Mouse (Mus musculus): Measurements from ENCODE around the gene Dnah12. TPM values are rescaled to one million over a fixed set of nuclear protein-coding genes. Genes with fewer than 3 reads are reported as not detected.
"Not testable (repeated sequence)": the region's sequence is repeated elsewhere in the genome, so short reads cannot be mapped to it uniquely, and the experiment has no call there.

The Dnah12 gene
- total and polyA plus RNA-seq, 2 experiments from 2014 or later, result 0.19 to 0.67 TPM

DNA sequence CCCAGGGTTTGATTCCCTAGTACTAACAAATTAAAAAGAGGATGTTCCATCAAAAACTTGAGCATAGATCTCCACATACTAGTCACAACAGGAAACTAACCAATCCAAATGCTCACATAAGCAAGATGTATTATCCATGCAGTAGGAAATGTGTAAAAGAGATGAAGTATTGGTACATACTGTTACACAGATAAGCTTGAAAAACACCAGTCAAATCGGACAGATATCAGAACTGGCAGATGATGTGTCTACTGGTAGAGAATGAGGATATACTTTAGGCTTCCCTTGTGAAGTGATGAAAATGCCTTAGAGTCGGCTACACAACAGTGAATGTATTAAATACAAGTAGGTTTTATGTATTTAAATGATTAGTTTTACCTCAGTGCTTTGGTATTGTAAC is 30.6 kb upstream of the Dnah12 start:
- H3K27me3 ChIP-seq (ENCODE audit: insufficient read depth, low read length), result no peaks in the 10 kb centered on the region
- H3K4me3 ChIP-seq (ENCODE audit: low read depth, low read length), result no peak overlapping the region
- peaks cover 8% of the 10 kb centered on the region; the same call in 1 of the 2 replicates for H3K4me1 ChIP-seq (ENCODE audit: insufficient read depth)
- H3K4me2 ChIP-seq (ENCODE audit: low read depth), result no peak overlapping the region
- H3K9me3 ChIP-seq (ENCODE audit: low read length), result no peaks in the 10 kb centered on the region
- no peak for ATAC-seq
- H3K27ac ChIP-seq (ENCODE audit: low read depth, low read length), result no peak overlapping the region
- no peak overlapping the region for H3K9ac ChIP-seq
- peaks cover 21% of the 10 kb centered on the region for H3K36me3 ChIP-seq (ENCODE audit: insufficient read depth)
- TF ChIP-seq CTCF (IDR thresholded peaks at IDR 0.05; ENCODE audit: low read depth), result no peak
- 93% methylated on average over 2 of the region's 2 CpGs for WGBS
- DNase-seq, result no peak

DNA sequence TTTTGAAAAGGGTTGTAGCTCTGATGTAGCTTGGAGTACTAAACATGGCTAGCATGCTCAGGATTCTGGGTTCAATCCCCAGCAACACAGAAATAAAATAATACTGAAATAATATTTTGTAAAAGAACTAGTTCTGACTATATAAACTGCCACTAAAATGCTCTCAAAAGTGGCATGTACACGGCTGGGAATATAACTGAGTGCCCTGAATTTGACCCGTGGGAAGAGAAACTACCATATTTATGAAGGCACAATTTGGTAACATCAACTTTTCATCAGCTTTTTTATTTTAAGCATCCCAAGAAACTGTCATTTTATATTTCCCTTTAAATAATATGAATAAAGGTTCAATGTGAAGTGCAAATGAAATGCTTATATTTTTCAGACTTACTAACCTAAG is 29.2 kb upstream of the Dnah12 start:
- 92% methylated on average over 2 of the region's 2 CpGs for WGBS
- no peak overlapping the region for H3K27ac ChIP-seq (ENCODE audit: low read depth, low read length)
- H3K27me3 ChIP-seq (ENCODE audit: insufficient read depth, low read length), result no peaks in the 10 kb centered on the region
- H3K36me3 ChIP-seq (ENCODE audit: insufficient read depth), result peaks cover 21% of the 10 kb centered on the region
- no peak for TF ChIP-seq CTCF (IDR thresholded peaks at IDR 0.05; ENCODE audit: low read depth)
- no peak for ATAC-seq
- peaks cover 17% of the 10 kb centered on the region for H3K4me1 ChIP-seq (ENCODE audit: insufficient read depth)
- no peak for DNase-seq
- no peak overlapping the region for H3K9ac ChIP-seq
- no peaks in the 10 kb centered on the region for H3K9me3 ChIP-seq (ENCODE audit: low read length)
- H3K4me3 ChIP-seq (ENCODE audit: low read depth, low read length), result no peak overlapping the region
- no peak overlapping the region for H3K4me2 ChIP-seq (ENCODE audit: low read depth)

DNA sequence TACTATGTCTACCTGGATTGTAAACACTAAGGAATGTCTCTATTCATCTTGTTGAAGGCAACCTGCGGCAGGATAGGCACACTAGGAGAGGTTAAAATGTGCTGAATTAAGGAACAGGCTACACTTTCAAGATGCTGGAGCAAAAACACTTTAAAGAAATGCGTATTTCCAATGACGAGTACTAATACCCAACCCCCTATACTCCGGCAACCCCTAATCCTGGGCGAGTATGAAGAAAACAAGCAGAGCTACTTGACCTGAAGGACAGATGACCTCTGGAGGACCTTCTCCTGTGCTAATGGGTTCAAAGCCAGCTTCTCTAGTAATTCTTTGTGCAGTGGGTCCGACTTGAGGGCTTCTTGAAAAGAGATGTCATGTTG is 25.1 kb upstream of the Dnah12 start:
- WGBS, result 28% methylated on average over 6 of the region's 6 CpGs
- Histone ChIP-seq H3K27ac (ENCODE audit: low read depth, low read length) (no peak overlapping the region), H3K4me2 (ENCODE audit: low read depth) (peak overlapping the region; percentile 94), H3K4me3 (ENCODE audit: low read depth, low read length) (peak overlapping the region; percentile 84), H3K4me1 (ENCODE audit: insufficient read depth) (peaks cover 24% of the 10 kb centered on the region), H3K9ac (peak overlapping the region; percentile 85), H3K9me3 (ENCODE audit: low read length) (no peaks in the 10 kb centered on the region), H3K36me3 (ENCODE audit: insufficient read depth) (peaks cover 13% of the 10 kb centered on the region), H3K27me3 (ENCODE audit: insufficient read depth, low read length) (no peaks in the 10 kb centered on the region)
- TF ChIP-seq CTCF (IDR thresholded peaks at IDR 0.05; ENCODE audit: low read depth), result no peak
- DNase-seq, result no peak
- ATAC-seq, result no peak

DNA sequence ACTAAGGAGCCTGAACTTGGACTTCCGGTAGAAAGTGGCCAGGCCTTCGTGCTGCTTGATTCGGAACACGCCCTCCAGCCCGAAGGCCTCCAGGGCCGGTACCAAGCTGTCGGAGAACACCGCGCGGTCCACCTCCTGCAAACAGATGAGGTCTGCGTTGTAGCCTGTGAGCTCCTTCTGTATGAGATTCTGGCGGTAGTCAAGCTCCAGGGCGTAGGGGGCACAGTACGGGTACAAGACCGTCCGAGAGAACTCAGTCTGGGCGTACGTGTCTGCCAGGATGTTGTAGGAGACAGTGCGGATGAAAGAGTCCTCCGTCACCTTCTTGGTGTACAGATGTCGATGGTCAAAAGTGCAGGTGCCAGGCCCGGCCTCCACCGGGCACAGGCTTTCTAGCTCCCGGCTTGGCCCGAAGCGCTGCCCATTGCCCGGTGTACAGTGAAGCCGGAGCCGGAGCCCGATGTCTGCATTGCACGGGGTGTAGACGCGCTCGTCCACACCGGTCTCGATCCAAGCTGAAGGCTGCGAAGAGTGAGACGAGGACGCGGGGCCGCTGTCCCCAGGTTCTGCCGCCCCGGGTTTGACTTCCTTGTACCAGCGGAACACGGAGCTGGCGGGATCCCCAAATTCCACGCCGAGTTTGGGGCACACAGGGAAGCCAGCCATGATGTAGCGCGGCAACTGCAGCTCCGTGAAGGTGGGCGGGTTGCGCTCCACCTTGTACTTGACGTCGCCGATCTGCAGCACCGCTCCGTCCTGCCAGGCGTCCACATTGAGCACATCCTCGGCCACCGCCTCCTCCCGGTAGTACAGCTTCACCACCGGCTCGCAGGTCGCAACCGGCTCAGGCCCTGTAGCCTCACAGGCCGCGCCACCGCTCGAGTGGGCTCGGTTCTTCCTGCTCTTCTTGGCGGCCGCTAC is 24.4 kb upstream of the Dnah12 start:
- peak overlapping the region; percentile 94 for H3K4me2 ChIP-seq (ENCODE audit: low read depth)
- peaks cover 13% of the 10 kb centered on the region for H3K36me3 ChIP-seq (ENCODE audit: insufficient read depth)
- ATAC-seq (peak; percentile 32), DNase-seq (peak; percentile 16)
- no peaks in the 10 kb centered on the region for H3K9me3 ChIP-seq (ENCODE audit: low read length)
- whole genome bisulfite sequencing, result 2% methylated on average over 72 of the region's 73 CpGs
- peak overlapping the region; percentile 91 for H3K27ac ChIP-seq (ENCODE audit: low read depth, low read length)
- peak overlapping the region; percentile 85 for H3K9ac ChIP-seq
- TF ChIP-seq CTCF (IDR thresholded peaks at IDR 0.05; ENCODE audit: low read depth), result no peak; the same call in 1 of the 2 replicates
- H3K27me3 ChIP-seq (ENCODE audit: insufficient read depth, low read length), result no peaks in the 10 kb centered on the region
- peak overlapping the region; percentile 84 for H3K4me3 ChIP-seq (ENCODE audit: low read depth, low read length)
- peaks cover 24% of the 10 kb centered on the region for H3K4me1 ChIP-seq (ENCODE audit: insufficient read depth)

DNA sequence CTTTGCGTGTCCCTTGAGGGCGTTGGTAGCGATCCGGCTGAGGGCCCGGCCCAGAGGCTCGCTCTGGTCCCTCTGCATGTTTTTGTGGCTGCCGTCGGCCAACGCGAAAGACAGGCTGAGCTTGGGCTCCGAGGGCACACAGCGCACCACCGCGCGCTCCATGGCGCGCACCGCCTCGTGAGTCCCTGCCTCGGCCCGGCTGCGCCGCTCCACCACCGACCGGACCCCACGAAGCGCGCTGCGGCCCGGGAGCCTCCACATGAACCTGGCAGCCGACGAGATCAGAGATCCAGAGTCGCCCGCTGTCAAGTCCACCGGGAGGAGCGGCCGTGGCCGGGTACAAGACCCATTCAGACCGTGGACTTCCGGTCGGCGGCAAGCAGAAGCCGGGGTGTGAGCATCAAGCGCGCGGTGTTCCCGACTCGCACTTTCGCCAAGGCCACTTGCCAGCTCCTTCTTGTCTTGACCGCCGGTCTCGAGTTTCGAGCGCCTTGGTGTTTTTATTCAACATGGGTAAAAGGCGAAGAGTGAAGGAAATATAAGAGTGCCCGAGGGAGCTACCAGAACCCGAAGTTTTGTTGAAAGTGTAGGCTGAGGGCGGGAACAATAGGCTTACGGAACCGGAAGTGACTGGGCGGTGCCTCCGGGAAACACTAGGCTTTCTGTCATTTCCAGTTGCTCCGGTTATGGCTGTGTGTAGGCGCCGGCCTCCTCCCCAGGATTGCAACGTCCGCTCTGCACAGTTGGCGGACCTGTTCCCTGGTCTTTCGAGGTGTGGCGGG is 23.6 kb upstream of the Dnah12 start, which contains the start of gene Pde12:
Pde12 (minus strand) TSS at position 592 of the 782 bp plus-strand sequence.
- peak within 1 kb of the TSS; percentile 91 for H3K27ac ChIP-seq (ENCODE audit: low read depth, low read length)
- H3K27me3 ChIP-seq (ENCODE audit: insufficient read depth, low read length), result no peaks in the 10 kb centered on the region
- H3K9me3 ChIP-seq (ENCODE audit: low read length), result no peaks in the 10 kb centered on the region
- H3K4me1 ChIP-seq (ENCODE audit: insufficient read depth), result peaks cover 24% of the 10 kb centered on the region
- H3K36me3 ChIP-seq (ENCODE audit: insufficient read depth), result peaks cover 13% of the 10 kb centered on the region
- peak within 1 kb of the TSS; percentile 84 for H3K4me3 ChIP-seq (ENCODE audit: low read depth, low read length)
- no peak for TF ChIP-seq CTCF (IDR thresholded peaks at IDR 0.05; ENCODE audit: low read depth)
- peak within 1 kb of the TSS; percentile 94 for H3K4me2 ChIP-seq (ENCODE audit: low read depth)
- ATAC-seq (peak; percentile 95), DNase-seq (peak; percentile 94)
- peak within 1 kb of the TSS; percentile 85 for H3K9ac ChIP-seq
- WGBS, result 1% methylated on average over 70 of the region's 70 CpGs

DNA sequence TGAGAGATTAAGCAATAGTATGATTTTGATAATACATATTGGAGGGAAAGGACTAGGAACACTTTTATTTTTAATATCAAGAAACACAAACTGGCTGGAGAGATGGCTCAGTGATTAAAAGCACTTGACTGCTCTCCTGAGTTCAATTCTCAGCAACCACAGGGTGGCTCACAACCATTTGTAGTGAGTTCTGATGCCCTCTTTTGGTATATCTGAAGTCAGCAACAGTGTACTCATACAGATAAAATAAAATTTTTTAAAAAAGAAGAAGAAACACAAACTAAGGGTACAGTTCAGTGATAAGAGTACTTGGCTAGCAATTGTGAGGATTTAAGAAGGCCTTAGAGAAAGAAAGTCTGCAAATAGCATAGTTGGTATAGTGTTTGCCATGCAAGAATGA is 22.1 kb upstream of the Dnah12 start:
- no peak overlapping the region for H3K27ac ChIP-seq (ENCODE audit: low read depth, low read length)
- no peaks in the 10 kb centered on the region for H3K9me3 ChIP-seq (ENCODE audit: low read length)
- H3K36me3 ChIP-seq (ENCODE audit: insufficient read depth), result peaks cover 2% of the 10 kb centered on the region; the same call in 1 of the 2 replicates
- H3K9ac ChIP-seq, result no peak overlapping the region
- no peak overlapping the region; the same call in 1 of the 2 replicates for H3K4me2 ChIP-seq (ENCODE audit: low read depth)
- DNase-seq, result no peak
- H3K27me3 ChIP-seq (ENCODE audit: insufficient read depth, low read length), result 0 out of 2 replicates have a peak, but pooled peaks cover 4% of the 10 kb centered on the region
- no peak overlapping the region for H3K4me3 ChIP-seq (ENCODE audit: low read depth, low read length)
- peaks cover 24% of the 10 kb centered on the region for H3K4me1 ChIP-seq (ENCODE audit: insufficient read depth)
- no peak for ATAC-seq
- peak; percentile 55 for TF ChIP-seq CTCF (IDR thresholded peaks at IDR 0.05; ENCODE audit: low read depth)

DNA sequence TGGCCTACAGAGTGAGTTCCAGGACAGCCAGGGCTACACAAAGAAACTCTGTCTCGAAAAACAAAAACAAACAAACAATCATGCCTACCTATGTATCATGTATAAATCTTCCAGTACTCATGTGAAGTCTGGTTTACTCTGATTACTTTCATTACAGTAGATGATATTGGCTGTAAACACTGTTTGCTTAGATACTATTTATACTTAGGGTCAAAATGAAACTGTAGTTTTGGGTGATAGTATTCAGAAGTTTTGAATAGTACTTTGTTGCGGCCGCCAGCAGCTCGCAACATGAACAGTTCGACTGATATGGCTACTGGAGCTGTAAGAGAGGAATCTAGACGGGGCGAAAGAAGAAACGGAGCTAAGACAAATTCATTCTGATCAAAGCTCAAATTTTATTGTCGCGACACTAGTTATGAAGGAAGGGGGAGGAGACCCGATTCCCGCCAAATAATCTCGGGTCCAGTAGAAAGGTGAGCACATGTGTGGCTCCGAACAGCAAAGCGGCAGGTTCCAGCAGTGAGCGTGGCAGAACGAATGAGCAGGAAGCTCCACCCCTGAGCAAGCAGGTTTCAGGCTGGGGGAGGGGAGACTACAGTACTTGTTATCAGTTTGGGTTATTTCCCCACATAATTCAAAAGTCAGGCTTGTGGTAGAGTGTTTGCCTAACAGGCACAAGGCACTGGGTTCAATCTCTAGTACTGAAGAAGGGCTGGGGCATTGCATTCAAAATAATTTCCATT is 21.0 kb upstream of the Dnah12 start:
- not testable (repeated sequence) for H3K36me3 ChIP-seq (ENCODE audit: insufficient read depth); H3K9me3 ChIP-seq (ENCODE audit: low read length); H3K27me3 ChIP-seq (ENCODE audit: insufficient read depth, low read length); H3K27ac ChIP-seq (ENCODE audit: low read depth, low read length); H3K9ac ChIP-seq; DNase-seq; H3K4me2 ChIP-seq (ENCODE audit: low read depth); ATAC-seq; H3K4me3 ChIP-seq (ENCODE audit: low read depth, low read length)
- H3K4me1 ChIP-seq (ENCODE audit: insufficient read depth), result peaks cover 18% of the 10 kb centered on the region
- WGBS, result 72% methylated on average over 17 of the region's 17 CpGs

DNA sequence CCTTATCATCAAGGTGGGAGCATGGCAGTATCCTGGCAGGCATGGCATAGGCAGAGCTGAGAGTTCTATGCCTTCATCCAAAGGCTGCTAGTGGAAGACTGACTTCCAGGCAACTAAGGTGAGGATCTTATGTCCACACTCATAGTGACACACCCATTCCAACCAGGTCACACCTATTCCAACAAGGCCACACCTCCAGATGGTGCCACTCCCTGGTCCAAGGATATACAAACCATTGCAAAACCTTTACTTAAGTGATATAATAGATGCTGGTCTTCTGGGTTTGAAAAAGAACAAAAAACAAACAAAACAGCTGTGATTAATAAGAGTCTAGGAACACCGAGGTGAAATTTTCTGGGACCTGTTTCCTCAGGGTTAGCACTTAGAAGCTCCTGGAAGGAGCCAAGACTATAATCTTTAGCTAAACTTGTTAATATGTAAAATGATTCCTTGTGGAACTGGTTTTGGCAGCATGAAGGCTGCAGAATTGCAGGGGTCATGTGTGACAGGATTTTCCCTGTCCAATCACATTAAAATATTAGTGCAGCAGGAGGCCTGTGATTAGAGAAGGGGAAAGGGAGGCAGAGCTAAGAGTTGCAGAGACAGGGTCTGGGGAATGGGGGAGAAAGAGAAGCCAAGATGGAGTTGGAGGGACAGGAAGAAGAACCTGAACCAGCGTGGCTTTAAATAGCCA is 18.5 kb upstream of the Dnah12 start:
- not testable (repeated sequence) for ATAC-seq; H3K9me3 ChIP-seq (ENCODE audit: low read length); H3K4me3 ChIP-seq (ENCODE audit: low read depth, low read length); H3K27me3 ChIP-seq (ENCODE audit: insufficient read depth, low read length); H3K9ac ChIP-seq; H3K4me2 ChIP-seq (ENCODE audit: low read depth); H3K27ac ChIP-seq (ENCODE audit: low read depth, low read length); DNase-seq; H3K4me1 ChIP-seq (ENCODE audit: insufficient read depth); H3K36me3 ChIP-seq (ENCODE audit: insufficient read depth)
- 88% methylated on average over 2 of the region's 2 CpGs for WGBS

Data from forebrain, postnatal 0 days (tissue).